Mouse (Mus musculus) E14TG2a.4 (cell line): Measurements from ENCODE around the gene Vmn1r37.
"Not testable (repeated sequence)": the region's sequence is repeated elsewhere in the genome, so short reads cannot be mapped to it uniquely, and the experiment has no call there.

Experiments used
- CTCF ChIP-seq: conservative IDR thresholded peaks from 2 replicates; pipeline ENCODE4 v1.5.1; 2014; ENCODE audit warnings: low read length
- NANOG ChIP-seq: IDR thresholded peaks from 2 replicates; pipeline ENCODE4 v1.6.1; 2014; ENCODE audit warnings: borderline replicate concordance, low read length, mixed read lengths
- POU5F1 ChIP-seq: IDR thresholded peaks from 2 replicates; pipeline ENCODE4 v1.6.1; 2014; ENCODE audit warnings: low read length, borderline replicate concordance

GRCm38 (mm10) chr6:66782527-66782926 is 53.3 kb downstream of the Vmn1r37 start, which contains the start of gene Vmn1r38:
- not testable (repeated sequence) for TF ChIP-seq CTCF, POU5F1, NANOG
